Mouse (Mus musculus) limb, embryonic 14.5 days (tissue): ENCODE measurements around the gene Chchd3. TPM values are rescaled to one million over a fixed set of nuclear protein-coding genes. Genes with fewer than 3 reads are reported as not detected.

Experiments used
- ATAC-seq: fragments of 200-750 bp; cut with Nextera tagmentation; 2 replicates; pipeline ENCODE4 v1.8.0; 2017; ENCODE audit warnings: low read depth, moderate number of reproducible peaks, moderate TSS enrichment; ENCODE audit not compliant: low FRiP score
- DNase-seq: peaks from one replicate; pipeline ENCODE4 v3.0.0-alpha.2; 2015; ENCODE audit warnings: low spot score
- H3K27ac ChIP-seq: fragments of 300-500 bp; sonication (generic); replicated peaks from 2 replicates; pipeline ENCODE4 v1.5.1; 2014; ENCODE audit warnings: low read depth, mild to moderate bottlenecking, low read length, moderate library complexity, mixed read lengths
- H3K27me3 ChIP-seq: fragments of 300-500 bp; sonication (generic); 2 replicates; pipeline ENCODE4 v1.6.1; 2014; ENCODE audit warnings: low read length, mixed read lengths; ENCODE audit not compliant: control insufficient read depth, insufficient read depth
- H3K36me3 ChIP-seq: fragments of 300-500 bp; sonication (generic); 2 replicates; pipeline ENCODE4 v1.6.1; 2014; ENCODE audit warnings: mild to moderate bottlenecking, low read length, moderate library complexity, mixed read lengths; ENCODE audit not compliant: control insufficient read depth, insufficient read depth
- H3K4me1 ChIP-seq: fragments of 300-500 bp; sonication (generic); 2 replicates; pipeline ENCODE4 v1.6.1; 2014; ENCODE audit warnings: antibody characterized with exemption, low read length, mixed read lengths; ENCODE audit not compliant: control insufficient read depth, insufficient read depth
- H3K4me2 ChIP-seq: fragments of 300-500 bp; sonication (generic); replicated peaks from 2 replicates; pipeline ENCODE4 v1.6.1; 2014; ENCODE audit warnings: low read depth, mild to moderate bottlenecking, low read length, moderate library complexity; ENCODE audit not compliant: severe bottlenecking
- H3K4me3 ChIP-seq: fragments of 300-500 bp; sonication (generic); replicated peaks from 2 replicates; pipeline ENCODE4 v1.5.1; 2014; ENCODE audit warnings: low read length
- H3K9ac ChIP-seq: fragments of 300-500 bp; sonication (generic); 2 replicates; pipeline ENCODE4 v1.6.1; 2014; ENCODE audit warnings: mild to moderate bottlenecking, low read depth, low read length, moderate library complexity; ENCODE audit not compliant: severe bottlenecking
- H3K9me3 ChIP-seq: fragments of 300-500 bp; sonication (generic); 2 replicates; pipeline ENCODE4 v1.6.1; 2016; ENCODE audit warnings: low read length; ENCODE audit not compliant: control insufficient read depth
- POLR2A ChIP-seq: fragments of 200-500 bp; IDR thresholded peaks from 2 replicates; pipeline ENCODE4 v1.8.0; 2012; ENCODE audit warnings: inconsistent platforms, mild to moderate bottlenecking, moderate library complexity, borderline replicate concordance; ENCODE audit not compliant: insufficient read depth, insufficient read length; ENCODE audit errors: extremely low read depth
- WGBS: fragments of 180-500 bp; shearing (Covaris S2); extraction: QIAGEN DNeasy Blood & Tissue Kit; methylation state at CpG from one replicate; pipeline ENCODE4 v1.1.7; 2014; 5-methylcytosine and 5-hydroxymethylcytosine counted together
- polyA plus RNA-seq, 2 experiments: library from polyadenylated mRNA; depleted of rRNA in 1 of 2; stranded (reverse) in 1 of 2; unstranded in 1 of 2; fragments of >200 nt; fragmentation: Nextera tagmentation in 1 of 2; extraction: Ambion mirVana in 1 of 2; gene quantifications; 2 replicates each; pipeline versions ENCODE4 v1.2.1 to v1.2.3; 2012 to 2014

Chchd3 gene
- polyA plus RNA-seq, 2 experiments, result 69.0 to 108 TPM

DNA sequence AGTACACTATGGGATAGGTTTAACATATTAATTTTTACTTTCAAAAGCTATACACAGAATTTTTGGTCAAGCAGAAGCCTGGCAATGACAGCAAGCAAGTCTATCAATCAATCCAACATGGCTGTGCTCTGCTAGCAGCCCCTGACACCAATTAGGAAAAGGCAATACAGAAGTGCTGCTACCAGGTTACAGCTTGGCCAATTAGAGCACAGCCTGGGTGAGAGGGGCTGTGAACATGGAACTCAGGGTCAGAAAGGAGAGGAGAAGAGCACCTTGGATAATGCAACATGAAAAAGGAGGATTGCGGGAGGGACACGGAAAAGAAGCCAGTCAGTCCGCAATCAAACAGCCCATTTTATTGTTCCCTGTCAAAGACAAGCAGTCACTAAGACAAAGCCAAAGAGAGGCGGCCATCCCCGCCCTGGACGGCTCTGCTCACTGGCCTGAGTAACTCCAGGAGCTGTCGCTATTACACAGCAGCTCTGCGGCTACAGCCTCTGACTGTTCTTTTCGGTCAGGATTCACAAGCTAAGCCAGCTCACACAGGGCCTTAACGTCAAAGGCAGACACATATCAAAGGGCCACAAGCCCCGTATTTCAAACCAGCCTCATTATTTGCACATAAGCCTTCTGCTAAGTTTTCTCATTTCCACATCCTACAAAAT, 128.8 kb downstream of the Chchd3 start:
- no peak for TF ChIP-seq POLR2A
- H3K9me3 ChIP-seq, result no peaks in the 10 kb centered on the region
- no peaks in the 10 kb centered on the region for H3K36me3 ChIP-seq
- no peak overlapping the region for H3K4me3 ChIP-seq
- no peak for DNase-seq
- H3K27ac ChIP-seq, result no peak overlapping the region
- H3K27me3 ChIP-seq, result no peaks in the 10 kb centered on the region
- H3K4me1 ChIP-seq, result peaks cover 10% of the 10 kb centered on the region
- H3K4me2 ChIP-seq, result no peak overlapping the region
- WGBS, result 53% methylated on average over 10 of the region's 11 CpGs
- ATAC-seq, result no peak
- no peak overlapping the region for H3K9ac ChIP-seq

DNA sequence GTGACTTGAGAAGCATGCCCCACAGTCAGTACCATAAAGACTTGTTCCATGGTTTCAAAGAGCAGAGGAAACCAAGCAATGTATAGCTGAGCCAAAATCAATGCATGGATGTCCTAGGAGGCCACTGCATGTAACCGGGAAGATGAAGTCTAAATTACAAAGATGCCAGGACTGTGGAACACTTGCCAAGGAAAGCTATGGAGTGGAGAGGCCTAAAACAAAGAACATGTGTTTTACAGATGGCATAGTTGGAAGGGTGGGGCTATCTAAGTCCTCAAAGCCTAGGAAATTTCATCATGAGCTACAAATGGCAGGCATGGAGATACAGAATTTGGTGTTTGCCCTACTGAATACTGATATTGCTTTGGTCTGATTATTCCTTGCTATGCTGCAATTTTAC, 137.7 kb downstream of the Chchd3 start:
- no peak for TF ChIP-seq POLR2A
- peaks cover 4% of the 10 kb centered on the region; the same call in 1 of the 2 replicates for H3K4me1 ChIP-seq
- H3K36me3 ChIP-seq, result no peaks in the 10 kb centered on the region
- DNase-seq (peak; percentile 41), ATAC-seq (no peak)
- 50% methylated on average over 1 of the region's 1 CpGs for WGBS
- no peak overlapping the region for H3K4me3 ChIP-seq
- H3K9ac ChIP-seq, result no peak overlapping the region
- no peak overlapping the region for H3K4me2 ChIP-seq
- no peaks in the 10 kb centered on the region for H3K27me3 ChIP-seq
- H3K9me3 ChIP-seq, result no peaks in the 10 kb centered on the region
- H3K27ac ChIP-seq, result no peak overlapping the region

DNA sequence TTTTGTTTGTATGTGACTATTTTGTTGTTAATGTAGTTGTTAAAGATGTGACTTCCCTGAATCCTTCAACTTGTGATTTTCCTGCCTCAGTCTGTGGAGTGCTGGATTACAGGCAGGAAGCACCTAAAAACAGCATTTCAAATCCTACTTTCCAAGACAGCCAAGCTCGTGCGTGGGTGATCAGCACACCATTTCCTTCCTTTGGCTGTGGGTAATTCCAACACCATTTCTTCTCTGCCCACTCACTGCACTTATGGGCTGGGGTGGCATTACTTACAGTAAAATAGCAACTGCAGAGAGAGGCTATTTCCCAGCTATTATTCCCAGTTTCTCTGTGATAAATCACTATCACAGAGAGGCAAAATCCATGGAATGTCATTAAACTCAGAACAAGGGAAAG, 140.0 kb downstream of the Chchd3 start:
- Histone ChIP-seq H3K9me3 (no peaks in the 10 kb centered on the region), H3K4me2 (no peak overlapping the region), H3K4me1 (peaks cover 4% of the 10 kb centered on the region; the same call in 1 of the 2 replicates), H3K36me3 (no peaks in the 10 kb centered on the region), H3K27ac (no peak overlapping the region), H3K9ac (no peak overlapping the region), H3K4me3 (no peak overlapping the region), H3K27me3 (no peaks in the 10 kb centered on the region)
- ATAC-seq (no peak), DNase-seq (no peak)
- TF ChIP-seq POLR2A, result no peak
- WGBS, result 65% methylated on average over 2 of the region's 2 CpGs

DNA sequence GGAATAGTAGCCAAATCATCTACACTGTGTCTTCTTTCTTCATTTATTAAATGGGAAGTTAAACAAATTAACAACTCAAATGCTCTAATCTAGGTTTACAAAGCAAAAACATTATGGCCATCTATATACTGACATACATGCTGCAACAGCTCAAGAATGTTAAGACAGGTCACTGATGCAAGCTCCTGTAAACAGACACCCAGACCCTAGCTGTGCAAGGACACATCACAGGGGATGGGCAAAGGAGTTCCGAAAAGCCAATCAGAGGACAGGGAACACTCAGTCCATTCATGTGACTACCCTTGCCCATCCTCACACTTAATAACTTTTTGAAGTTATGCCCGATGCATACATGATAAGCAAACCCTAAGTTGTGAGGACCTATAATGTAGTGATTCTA, 149.4 kb downstream of the Chchd3 start:
- no peak for TF ChIP-seq POLR2A
- Histone ChIP-seq H3K27me3 (no peaks in the 10 kb centered on the region), H3K9me3 (no peaks in the 10 kb centered on the region), H3K27ac (no peak overlapping the region), H3K9ac (no peak overlapping the region), H3K4me2 (no peak overlapping the region), H3K36me3 (no peaks in the 10 kb centered on the region), H3K4me3 (no peak overlapping the region), H3K4me1 (no peaks in the 10 kb centered on the region)
- WGBS, result 87% methylated on average over 2 of the region's 2 CpGs
- DNase-seq, result no peak
- no peak for ATAC-seq

DNA sequence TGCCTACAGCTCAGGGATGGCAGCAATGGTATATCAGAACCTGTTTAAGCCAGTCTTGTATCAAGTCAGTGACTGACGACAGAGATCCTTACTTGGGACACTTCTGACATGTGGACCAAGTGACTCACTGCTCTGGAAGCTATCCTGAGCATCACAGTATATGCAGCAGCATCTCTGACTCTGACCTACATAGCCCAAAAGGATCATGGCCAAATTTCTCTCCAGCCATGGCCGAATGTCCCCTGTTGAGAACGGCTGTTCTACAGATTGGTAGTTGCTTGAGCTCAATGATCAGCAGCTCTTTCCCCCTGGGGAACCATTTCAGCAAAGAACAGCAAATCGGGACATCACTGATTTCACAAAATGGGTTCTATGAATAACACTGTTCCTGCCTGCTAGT, 161.0 kb downstream of the Chchd3 start:
- Histone ChIP-seq H3K4me1 (no peaks in the 10 kb centered on the region), H3K9ac (no peak overlapping the region), H3K27ac (no peak overlapping the region), H3K9me3 (no peaks in the 10 kb centered on the region), H3K4me2 (no peak overlapping the region), H3K36me3 (no peaks in the 10 kb centered on the region), H3K4me3 (no peak overlapping the region), H3K27me3 (no peaks in the 10 kb centered on the region)
- WGBS, result 94% methylated on average over 4 of the region's 4 CpGs
- no peak for TF ChIP-seq POLR2A
- ATAC-seq (no peak), DNase-seq (no peak)
